Comparison of ENCODE assay signal across 8 mouse cellular contexts in genomic region chr6:17816865-17817435, GRCm38 (mm10).
A peak's percentile ranks its signal among the peaks of the same experiment; 100 is the strongest.
DNase-seq lines count a peak whose midpoint lies in the region; ATAC-seq and TF ChIP-seq lines count a peak whose summit lies in the region.

No protein-coding gene starts in this region.

- H3K4me3 ChIP-seq in stomach, embryonic 14.5 days (ENCODE audit: low read depth, low read length), result no peak overlapping the region
- H3K4me3 ChIP-seq in stomach, postnatal 0 days (ENCODE audit: low read depth, low read length), result no peak overlapping the region
- H3K4me3 ChIP-seq in embryonic facial prominence, embryonic 15.5 days (replicated peaks), result no peak overlapping the region
- no peak overlapping the region for H3K4me3 ChIP-seq in stomach, embryonic 16.5 days (replicated peaks; ENCODE audit: low read length)

- no peak overlapping the region for H3K9ac ChIP-seq in stomach, embryonic 14.5 days (replicated peaks; ENCODE audit: low read depth, low read length)
- no peak overlapping the region for H3K9ac ChIP-seq in stomach, postnatal 0 days (ENCODE audit: low read length)
- H3K9ac ChIP-seq in embryonic facial prominence, embryonic 15.5 days, result no peak overlapping the region
- no peak overlapping the region for H3K9ac ChIP-seq in stomach, embryonic 16.5 days (ENCODE audit: low read length)

- DNase-seq in stomach, postnatal 0 days (ENCODE audit: low spot score), result no peak
- peak; percentile 15 for DNase-seq in kidney, postnatal 14 days
- DNase-seq in thymus, postnatal 25 days, result no peak
- no peak for DNase-seq in ovary, postnatal 10 days (ENCODE audit: low spot score)
- DNase-seq in urinary bladder, postnatal 14 days (ENCODE audit: low spot score), result no peak

- peak overlapping the region; percentile 16; the same call in 1 of the 2 replicates for H3K27ac ChIP-seq in stomach, embryonic 14.5 days (ENCODE audit: low read length)
- no peak overlapping the region for H3K27ac ChIP-seq in stomach, postnatal 0 days (replicated peaks)
- 0 out of 2 replicates have a peak overlapping the region, but pooled peaks have one; percentile 4 for H3K27ac ChIP-seq in embryonic facial prominence, embryonic 15.5 days (replicated peaks)
- H3K27ac ChIP-seq in stomach, embryonic 16.5 days (ENCODE audit: low read length), result peak overlapping the region; percentile 15; the same call in 1 of the 2 replicates

- WGBS in stomach, embryonic 14.5 days, result 13% methylated on average over 3 of the region's 3 CpGs
- WGBS in stomach, postnatal 0 days, result 18% methylated on average over 3 of the region's 3 CpGs
- 22% methylated on average over 3 of the region's 3 CpGs for WGBS in embryonic facial prominence, embryonic 15.5 days
- 24% methylated on average over 3 of the region's 3 CpGs for WGBS in stomach, embryonic 16.5 days

- H3K4me2 ChIP-seq in stomach, embryonic 14.5 days (replicated peaks; ENCODE audit: low read depth, low read length), result no peak overlapping the region
- no peak overlapping the region for H3K4me2 ChIP-seq in stomach, postnatal 0 days (replicated peaks; ENCODE audit: low read depth)
- no peak overlapping the region for H3K4me2 ChIP-seq in embryonic facial prominence, embryonic 15.5 days (replicated peaks)
- no peak overlapping the region for H3K4me2 ChIP-seq in stomach, embryonic 16.5 days (ENCODE audit: low read depth, low read length)

- H3K9me3 ChIP-seq in stomach, embryonic 14.5 days (ENCODE audit: control insufficient read depth, low read depth, low read length), result no peaks in the 10 kb centered on the region
- no peaks in the 10 kb centered on the region for H3K9me3 ChIP-seq in stomach, postnatal 0 days (ENCODE audit: control insufficient read depth, low read length)
- H3K9me3 ChIP-seq in embryonic facial prominence, embryonic 15.5 days (replicated peaks), result no peaks in the 10 kb centered on the region
- no peaks in the 10 kb centered on the region for H3K9me3 ChIP-seq in stomach, embryonic 16.5 days (replicated peaks; ENCODE audit: control insufficient read depth, low read length)

- no peak for TF ChIP-seq CTCF in stomach, postnatal 0 days (IDR thresholded peaks at IDR 0.05; ENCODE audit: low read depth)

- no peak for TF ChIP-seq EP300 in stomach, postnatal 0 days (optimal IDR thresholded peaks at IDR 0.05)

- peak; percentile 69; the same call in 1 of the 2 replicates for ATAC-seq in stomach, embryonic 14.5 days (ENCODE audit: insufficient number of reproducible peaks, insufficient read depth, low FRiP score, low read depth)
- ATAC-seq in stomach, postnatal 0 days (ENCODE audit: low FRiP score, low TSS enrichment), result no peak
- no peak for ATAC-seq in embryonic facial prominence, embryonic 15.5 days (ENCODE audit: insufficient number of reproducible peaks, low FRiP score, low TSS enrichment, low read depth)
- peak; percentile 72; the same call in 1 of the 2 replicates for ATAC-seq in stomach, embryonic 16.5 days (ENCODE audit: insufficient read depth, low FRiP score)

- peaks cover 6% of the 10 kb centered on the region for H3K4me1 ChIP-seq in stomach, embryonic 14.5 days (ENCODE audit: control insufficient read depth, insufficient read depth, low read length)
- no peaks in the 10 kb centered on the region for H3K4me1 ChIP-seq in stomach, postnatal 0 days (replicated peaks; ENCODE audit: control insufficient read depth, insufficient read depth)
- peaks cover 7% of the 10 kb centered on the region; the same call in 1 of the 2 replicates for H3K4me1 ChIP-seq in embryonic facial prominence, embryonic 15.5 days
- peaks cover 5% of the 10 kb centered on the region for H3K4me1 ChIP-seq in stomach, embryonic 16.5 days (ENCODE audit: control insufficient read depth, insufficient read depth, low read length)

- H3K36me3 ChIP-seq in stomach, embryonic 14.5 days (ENCODE audit: control insufficient read depth, insufficient read depth, low read length), result no peaks in the 10 kb centered on the region
- H3K36me3 ChIP-seq in stomach, postnatal 0 days (ENCODE audit: control insufficient read depth, insufficient read depth, low read length), result no peaks in the 10 kb centered on the region
- H3K36me3 ChIP-seq in embryonic facial prominence, embryonic 15.5 days, result no peaks in the 10 kb centered on the region
- H3K36me3 ChIP-seq in stomach, embryonic 16.5 days (ENCODE audit: control insufficient read depth, insufficient read depth, low read length), result no peaks in the 10 kb centered on the region

- no peaks in the 10 kb centered on the region for H3K27me3 ChIP-seq in stomach, embryonic 14.5 days (ENCODE audit: control insufficient read depth, insufficient read depth, low read length)
- no peaks in the 10 kb centered on the region for H3K27me3 ChIP-seq in stomach, postnatal 0 days (ENCODE audit: control insufficient read depth, insufficient read depth, low read length)
- H3K27me3 ChIP-seq in embryonic facial prominence, embryonic 15.5 days, result no peaks in the 10 kb centered on the region
- H3K27me3 ChIP-seq in stomach, embryonic 16.5 days (ENCODE audit: control insufficient read depth, insufficient read depth, low read length), result no peaks in the 10 kb centered on the region

Comparison
In these comparisons a context has a peak if more than half of its experiments do, and no peak if none do; other contexts are left out.
1. ATAC-seq: peak in stomach, embryonic 14.5 days (single experiment) and stomach, embryonic 16.5 days (single experiment); none in stomach, postnatal 0 days (single experiment) and embryonic facial prominence, embryonic 15.5 days (single experiment).